Mouse (Mus musculus) stomach, postnatal 0 days (tissue): ENCODE data around the gene Borcs5.

Experiments used
- CTCF ChIP-seq: IDR thresholded peaks from 2 replicates; pipeline ENCODE4 v1.5.1; 2016; ENCODE audit warnings: antibody characterized with exemption, low read depth, mild to moderate bottlenecking, moderate library complexity
- EP300 ChIP-seq: optimal IDR thresholded peaks from 2 replicates; pipeline ENCODE3; 2016; ENCODE audit warnings: antibody characterized with exemption

GRCm38 (mm10) chr6:134610380-134610779, 28.9 kb upstream of the Borcs5 start:
- no peak for TF ChIP-seq CTCF
- TF ChIP-seq EP300, result no peak
